Mouse (Mus musculus): Measurements from ENCODE around the gene Toe1. TPM values are rescaled to one million over a fixed set of nuclear protein-coding genes. Genes with fewer than 3 reads are reported as not detected.

Gene Toe1
- polyA plus RNA-seq, 1 experiment from 2014 or later, result 31.9 TPM

DNA sequence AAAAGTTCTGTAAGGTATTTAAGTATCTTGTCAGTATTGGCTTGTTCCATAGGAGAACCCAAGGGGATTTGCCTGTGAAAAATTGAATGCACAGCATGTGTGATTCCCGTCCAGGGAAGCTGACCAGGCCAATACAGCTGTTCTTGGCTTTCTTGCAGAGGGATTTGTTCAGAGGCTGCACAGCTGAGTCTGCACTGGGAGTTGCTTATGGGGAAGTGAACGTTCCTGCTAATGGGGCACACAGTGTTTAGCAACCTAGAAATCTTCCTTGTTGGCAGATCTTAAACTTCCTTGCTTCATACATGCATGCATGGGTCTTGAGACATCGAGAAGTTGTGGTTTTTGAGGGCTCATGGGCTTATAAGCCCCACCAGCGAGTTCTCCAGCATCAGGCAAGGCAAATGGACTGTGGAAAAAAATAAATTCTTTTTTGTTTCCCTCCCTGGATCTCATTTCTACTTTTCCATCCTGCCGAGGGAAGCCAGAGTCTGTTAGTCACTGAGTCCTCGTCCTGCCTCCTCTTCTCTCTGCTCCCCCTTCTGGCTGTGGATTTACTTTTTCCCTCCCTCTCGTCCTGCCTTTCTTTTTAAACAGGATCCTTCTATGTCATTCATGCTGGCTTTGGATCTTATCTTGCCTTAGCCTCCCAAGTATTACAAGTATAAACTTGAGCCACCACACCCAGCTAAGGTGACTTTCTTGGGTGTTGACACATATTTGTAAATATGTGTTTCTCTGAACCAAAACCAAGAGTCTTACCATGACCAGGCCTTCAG lies 19.3 kb downstream of the Toe1 start:
- no peak for ATAC-seq (replicated peaks)
- Histone ChIP-seq H3K36me3 (no peaks in the 10 kb centered on the region), H3K4me1 (peaks cover 3% of the 10 kb centered on the region; the same call in 1 of the 2 replicates), H3K4me3 (no peak overlapping the region), H3K9ac (replicated peaks) (no peak overlapping the region), H3K27ac (replicated peaks) (no peak overlapping the region), H3K9me3 (no peaks in the 10 kb centered on the region), H3K4me2 (replicated peaks) (no peak overlapping the region), H3K27me3 (no peaks in the 10 kb centered on the region)
- 38% methylated on average over 7 of the region's 7 CpGs for WGBS

DNA sequence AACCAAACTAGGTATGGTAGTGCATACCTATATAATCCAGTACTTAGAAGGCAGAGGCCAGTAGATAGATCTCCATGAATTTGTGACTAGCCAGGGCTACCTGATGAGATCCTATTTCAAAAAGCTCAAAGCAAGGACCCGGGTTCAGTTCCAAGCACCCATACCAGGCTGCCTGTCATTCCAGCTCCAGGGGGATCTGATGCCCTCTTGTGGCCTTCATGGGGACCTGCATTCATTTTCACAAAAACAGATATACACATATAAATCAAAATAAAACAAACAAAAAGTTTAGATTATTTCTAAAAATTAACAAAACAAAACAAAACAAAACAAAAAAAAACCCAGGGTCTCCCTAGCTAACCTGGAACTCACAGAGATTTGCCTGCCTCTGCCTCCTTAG lies 20.9 kb downstream of the Toe1 start:
- 96% methylated on average over 1 of the region's 1 CpGs for WGBS
- Histone ChIP-seq H3K9ac (replicated peaks) (no peak overlapping the region), H3K27ac (replicated peaks) (no peak overlapping the region), H3K27me3 (no peaks in the 10 kb centered on the region), H3K4me1 (peaks cover 3% of the 10 kb centered on the region; the same call in 1 of the 2 replicates), H3K36me3 (no peaks in the 10 kb centered on the region), H3K4me3 (no peak overlapping the region), H3K9me3 (no peaks in the 10 kb centered on the region), H3K4me2 (replicated peaks) (no peak overlapping the region)
- ATAC-seq (replicated peaks), result no peak

GRCm38 (mm10) chr4:116782171-116782570 lies 25.3 kb downstream of the Toe1 start:
- 8% methylated on average over 8 of the region's 8 CpGs for WGBS
- Histone ChIP-seq H3K4me2 (replicated peaks) (no peak overlapping the region), H3K27me3 (no peaks in the 10 kb centered on the region), H3K4me1 (no peaks in the 10 kb centered on the region), H3K4me3 (no peak overlapping the region), H3K9ac (replicated peaks) (no peak overlapping the region), H3K36me3 (no peaks in the 10 kb centered on the region), H3K27ac (replicated peaks) (no peak overlapping the region), H3K9me3 (no peaks in the 10 kb centered on the region)
- ATAC-seq (replicated peaks), result no peak

DNA sequence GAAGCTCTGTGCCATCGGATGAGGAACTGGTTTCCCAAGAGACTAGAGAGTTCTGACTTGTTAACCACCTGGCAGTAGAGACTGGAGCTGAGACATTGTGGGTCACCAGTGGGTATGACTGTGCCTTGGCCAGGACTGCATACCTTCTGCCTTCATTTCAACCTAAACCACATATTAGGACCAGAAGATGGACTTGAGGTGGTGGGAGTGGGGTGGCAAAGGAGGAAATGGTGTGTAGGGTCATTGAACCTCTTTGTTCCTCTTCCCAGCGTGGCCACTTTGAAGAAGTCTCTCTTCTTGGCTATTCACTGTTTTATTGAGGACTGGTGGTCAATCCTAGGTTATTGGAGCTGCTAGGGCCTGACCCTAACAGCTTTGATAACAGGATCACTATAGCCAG lies 26.1 kb downstream of the Toe1 start:
- no peak for ATAC-seq (replicated peaks)
- WGBS, result 47% methylated on average over 2 of the region's 2 CpGs
- Histone ChIP-seq H3K4me1 (no peaks in the 10 kb centered on the region), H3K4me3 (no peak overlapping the region), H3K27ac (replicated peaks) (no peak overlapping the region), H3K27me3 (no peaks in the 10 kb centered on the region), H3K9ac (replicated peaks) (no peak overlapping the region), H3K9me3 (no peaks in the 10 kb centered on the region), H3K4me2 (replicated peaks) (no peak overlapping the region), H3K36me3 (no peaks in the 10 kb centered on the region)

GRCm38 (mm10) chr4:116780541-116780940 lies 26.9 kb downstream of the Toe1 start:
- ATAC-seq (replicated peaks), result no peak
- Histone ChIP-seq H3K4me3 (no peak overlapping the region), H3K9me3 (no peaks in the 10 kb centered on the region), H3K36me3 (no peaks in the 10 kb centered on the region), H3K4me2 (replicated peaks) (no peak overlapping the region), H3K27me3 (no peaks in the 10 kb centered on the region), H3K27ac (replicated peaks) (no peak overlapping the region), H3K4me1 (no peaks in the 10 kb centered on the region), H3K9ac (replicated peaks) (no peak overlapping the region)
- WGBS, result 86% methylated on average over 2 of the region's 2 CpGs

DNA sequence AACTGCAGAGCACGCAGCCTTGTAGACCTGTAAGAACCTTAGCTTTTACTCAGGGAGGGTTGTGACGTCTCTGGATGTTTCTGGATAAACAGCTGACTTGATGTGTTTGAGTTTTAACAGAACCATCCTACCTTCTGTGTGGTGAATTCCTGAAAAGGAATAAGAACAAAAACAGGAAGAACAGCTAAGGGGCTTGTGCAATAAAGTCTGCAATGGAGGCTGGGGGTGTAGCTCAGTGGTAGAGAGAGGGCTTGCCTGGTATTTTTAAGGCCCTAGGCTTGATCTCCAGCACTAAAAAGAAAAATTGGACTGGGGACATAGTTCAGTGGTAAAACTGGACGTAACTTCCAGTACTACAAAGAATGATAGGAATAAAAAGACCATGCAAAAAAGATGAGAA lies 30.4 kb downstream of the Toe1 start:
- WGBS, result 92% methylated on average over 3 of the region's 3 CpGs
- no peaks in the 10 kb centered on the region for H3K9me3 ChIP-seq
- H3K9ac ChIP-seq (replicated peaks), result no peak overlapping the region
- H3K4me3 ChIP-seq, result no peak overlapping the region
- H3K27ac ChIP-seq (replicated peaks), result no peak overlapping the region
- no peaks in the 10 kb centered on the region for H3K36me3 ChIP-seq
- no peak for ATAC-seq (replicated peaks)
- no peaks in the 10 kb centered on the region for H3K4me1 ChIP-seq
- H3K27me3 ChIP-seq, result no peaks in the 10 kb centered on the region
- no peak overlapping the region for H3K4me2 ChIP-seq (replicated peaks)

GRCm38 (mm10) chr4:116776391-116776790 lies 31.0 kb downstream of the Toe1 start:
- no peaks in the 10 kb centered on the region for H3K27me3 ChIP-seq
- no peak for ATAC-seq (replicated peaks)
- WGBS, result 92% methylated on average over 5 of the region's 5 CpGs

GRCm38 (mm10) chr4:116769060-116769459 lies 38.4 kb downstream of the Toe1 start:
- Histone ChIP-seq H3K4me1 (no peaks in the 10 kb centered on the region), H3K4me2 (replicated peaks) (no peak overlapping the region), H3K4me3 (no peak overlapping the region), H3K9me3 (no peaks in the 10 kb centered on the region), H3K36me3 (no peaks in the 10 kb centered on the region), H3K9ac (replicated peaks) (no peak overlapping the region), H3K27me3 (no peaks in the 10 kb centered on the region), H3K27ac (replicated peaks) (no peak overlapping the region)
- ATAC-seq (replicated peaks), result no peak

More at GRCm38 (mm10) chr4:116776391-116776790, 31.0 kb downstream of the Toe1 start:
- no peak overlapping the region for H3K27ac ChIP-seq (replicated peaks)
- H3K9ac ChIP-seq (replicated peaks), result no peak overlapping the region
- H3K4me2 ChIP-seq (replicated peaks), result no peak overlapping the region
- H3K4me3 ChIP-seq, result no peak overlapping the region
- no peaks in the 10 kb centered on the region for H3K9me3 ChIP-seq
- no peaks in the 10 kb centered on the region for H3K4me1 ChIP-seq
- H3K36me3 ChIP-seq, result no peaks in the 10 kb centered on the region

- H3K36me3 ChIP-seq, result no peaks in the 10 kb centered on the region
- no peaks in the 10 kb centered on the region for H3K4me1 ChIP-seq
- H3K4me3 ChIP-seq, result no peak overlapping the region
- H3K4me2 ChIP-seq (replicated peaks), result no peak overlapping the region
- no peaks in the 10 kb centered on the region for H3K9me3 ChIP-seq
- 93% methylated on average over 5 of the region's 5 CpGs for WGBS
- H3K27ac ChIP-seq (replicated peaks), result no peak overlapping the region
- no peaks in the 10 kb centered on the region for H3K27me3 ChIP-seq
- no peak overlapping the region for H3K9ac ChIP-seq (replicated peaks)
- no peak for ATAC-seq (replicated peaks)
These were observed 38.9 kb downstream of the Toe1 start for GRCm38 (mm10) chr4:116768510-116768909.

DNA sequence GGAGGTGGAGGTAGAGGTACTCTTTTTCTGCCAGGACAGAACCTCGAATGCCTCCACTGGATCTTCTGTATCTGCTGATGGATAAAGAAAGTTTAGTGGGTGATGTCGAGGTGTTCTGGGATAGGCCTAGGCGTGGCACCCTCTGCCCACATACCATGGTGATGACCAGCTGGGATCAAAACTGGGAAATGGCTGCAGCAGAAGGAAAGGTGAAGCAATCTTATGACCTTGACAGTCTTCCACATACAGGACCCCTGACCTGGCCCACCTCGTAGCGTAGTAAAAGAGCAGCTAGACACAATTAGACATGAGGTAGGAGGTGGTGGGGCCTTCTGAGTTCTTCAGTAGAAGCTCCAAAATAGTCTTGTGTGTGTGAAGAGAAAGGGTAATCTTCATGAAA lies 43.4 kb downstream of the Toe1 start:
- ATAC-seq (replicated peaks), result no peak
- Histone ChIP-seq H3K9me3 (no peaks in the 10 kb centered on the region), H3K36me3 (no peaks in the 10 kb centered on the region), H3K4me2 (replicated peaks) (no peak overlapping the region), H3K9ac (replicated peaks) (no peak overlapping the region), H3K27me3 (no peaks in the 10 kb centered on the region), H3K4me3 (no peak overlapping the region), H3K4me1 (no peaks in the 10 kb centered on the region), H3K27ac (replicated peaks) (no peak overlapping the region)
- 88% methylated on average over 5 of the region's 5 CpGs for WGBS

DNA sequence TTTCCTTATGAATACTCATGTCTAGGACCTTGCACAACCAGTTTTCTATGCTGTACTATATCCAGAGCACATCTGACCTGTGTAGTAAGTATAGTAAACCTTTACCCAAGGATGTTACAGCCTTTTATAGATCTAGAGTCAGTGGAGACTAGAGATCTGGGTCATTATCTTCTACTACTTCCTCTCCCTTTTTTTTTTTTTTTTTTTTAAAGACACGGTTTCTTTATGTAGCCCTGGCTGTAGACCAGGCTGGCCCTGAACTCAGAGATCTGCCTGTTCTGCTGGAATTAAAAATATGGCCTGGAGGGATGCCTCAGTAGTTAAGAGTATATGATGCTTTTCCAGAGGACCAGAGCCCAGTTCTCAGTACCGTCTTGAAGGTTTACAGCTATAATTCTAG lies 45.5 kb downstream of the Toe1 start:
- ATAC-seq (replicated peaks), result no peak
- H3K4me3 ChIP-seq, result no peak overlapping the region
- no peak overlapping the region for H3K9ac ChIP-seq (replicated peaks)
- H3K36me3 ChIP-seq, result no peaks in the 10 kb centered on the region
- H3K27ac ChIP-seq (replicated peaks), result no peak overlapping the region
- no peaks in the 10 kb centered on the region for H3K27me3 ChIP-seq
- no peaks in the 10 kb centered on the region for H3K9me3 ChIP-seq
- WGBS, result 93% methylated on average over 2 of the region's 2 CpGs
- H3K4me2 ChIP-seq (replicated peaks), result no peak overlapping the region
- no peaks in the 10 kb centered on the region for H3K4me1 ChIP-seq

- H3K4me2 ChIP-seq (replicated peaks), result no peak overlapping the region
- ATAC-seq (replicated peaks), result no peak
- no peaks in the 10 kb centered on the region for H3K9me3 ChIP-seq
- WGBS, result 91% methylated on average over 2 of the region's 2 CpGs
- no peaks in the 10 kb centered on the region for H3K4me1 ChIP-seq
- H3K9ac ChIP-seq (replicated peaks), result no peak overlapping the region
- no peak overlapping the region for H3K27ac ChIP-seq (replicated peaks)
- H3K36me3 ChIP-seq, result no peaks in the 10 kb centered on the region
- H3K27me3 ChIP-seq, result no peaks in the 10 kb centered on the region
- H3K4me3 ChIP-seq, result no peak overlapping the region
These were observed 57.7 kb downstream of the Toe1 start for GRCm38 (mm10) chr4:116749750-116750149.
